Mouse (Mus musculus): ENCODE data around the gene Mapk7. TPM values are rescaled to one million over a fixed set of nuclear protein-coding genes. Genes with fewer than 3 reads are reported as not detected.

Gene Mapk7
- polyA plus RNA-seq, 1 experiment: 16.3 TPM

- no peak for TF ChIP-seq POLR2A (IDR thresholded peaks at IDR 0.05; ENCODE audit: borderline replicate concordance, control insufficient read depth, low read depth, low read length)
- TF ChIP-seq CTCF (IDR thresholded peaks at IDR 0.05; ENCODE audit: control insufficient read depth, insufficient read depth, low read length): no peak
- Histone ChIP-seq H3K4me3 (replicated peaks; ENCODE audit: control insufficient read depth, low read depth, low read length) (no peak overlapping the region), H3K4me1 (ENCODE audit: control insufficient read depth, insufficient read depth, low read length) (no peaks in the 10 kb centered on the region; the same call in 1 of the 2 replicates), H3K27ac (ENCODE audit: control insufficient read depth, insufficient read depth, low read depth, low read length, poor library complexity) (peak overlapping the region; percentile 24; the same call in 1 of the 2 replicates)
- 30% methylated on average over 6 of the region's 6 CpGs for WGBS
Observed at GRCm38 (mm10) chr11:61498736-61499504, 4.7 kb upstream of the Mapk7 start.

- 16% methylated on average over 1 of the region's 1 CpGs for WGBS
- TF ChIP-seq CTCF (IDR thresholded peaks at IDR 0.05; ENCODE audit: control insufficient read depth, insufficient read depth, low read length): no peak
- H3K27ac ChIP-seq (ENCODE audit: control insufficient read depth, insufficient read depth, low read depth, low read length, poor library complexity): no peak overlapping the region
Observed at GRCm38 (mm10) chr11:61497490-61497889, 3.3 kb upstream of the Mapk7 start.

GRCm38 (mm10) chr11:61495528-61495927 is 1.3 kb upstream of the Mapk7 start:
- Histone ChIP-seq H3K4me3 (replicated peaks; ENCODE audit: control insufficient read depth, low read depth, low read length) (no peak overlapping the region), H3K27ac (ENCODE audit: control insufficient read depth, insufficient read depth, low read depth, low read length, poor library complexity) (no peak overlapping the region), H3K4me1 (ENCODE audit: control insufficient read depth, insufficient read depth, low read length) (no peaks in the 10 kb centered on the region; the same call in 1 of the 2 replicates)
- 79% methylated on average over 2 of the region's 2 CpGs for WGBS
- TF ChIP-seq CTCF (IDR thresholded peaks at IDR 0.05; ENCODE audit: control insufficient read depth, insufficient read depth, low read length) (no peak), POLR2A (IDR thresholded peaks at IDR 0.05; ENCODE audit: borderline replicate concordance, control insufficient read depth, low read depth, low read length) (no peak)

More at GRCm38 (mm10) chr11:61497490-61497889, 3.3 kb upstream of the Mapk7 start:
- no peaks in the 10 kb centered on the region; the same call in 1 of the 2 replicates for H3K4me1 ChIP-seq (ENCODE audit: control insufficient read depth, insufficient read depth, low read length)
- H3K4me3 ChIP-seq (replicated peaks; ENCODE audit: control insufficient read depth, low read depth, low read length): no peak overlapping the region

GRCm38 (mm10) chr11:61493525-61494128 is 579 bp downstream of the Mapk7 start:
- WGBS: 5% methylated on average over 50 of the region's 50 CpGs
- H3K4me1 ChIP-seq (ENCODE audit: control insufficient read depth, insufficient read depth, low read length): no peaks in the 10 kb centered on the region; the same call in 1 of the 2 replicates
- peak overlapping the region; percentile 77 for H3K4me3 ChIP-seq (replicated peaks; ENCODE audit: control insufficient read depth, low read depth, low read length)
- TF ChIP-seq POLR2A (IDR thresholded peaks at IDR 0.05; ENCODE audit: borderline replicate concordance, control insufficient read depth, low read depth, low read length): no peak
- no peak for TF ChIP-seq CTCF (IDR thresholded peaks at IDR 0.05; ENCODE audit: control insufficient read depth, insufficient read depth, low read length)
- H3K27ac ChIP-seq (ENCODE audit: control insufficient read depth, insufficient read depth, low read depth, low read length, poor library complexity): peak overlapping the region; percentile 41

GRCm38 (mm10) chr11:61492749-61493401 is 1.3 kb downstream of the Mapk7 start:
- no peaks in the 10 kb centered on the region; the same call in 1 of the 2 replicates for H3K4me1 ChIP-seq (ENCODE audit: control insufficient read depth, insufficient read depth, low read length)
- H3K27ac ChIP-seq (ENCODE audit: control insufficient read depth, insufficient read depth, low read depth, low read length, poor library complexity): no peak overlapping the region
- WGBS: 73% methylated on average over 12 of the region's 12 CpGs
- H3K4me3 ChIP-seq (replicated peaks; ENCODE audit: control insufficient read depth, low read depth, low read length): peak overlapping the region; percentile 77
- TF ChIP-seq CTCF (IDR thresholded peaks at IDR 0.05; ENCODE audit: control insufficient read depth, insufficient read depth, low read length) (no peak), POLR2A (IDR thresholded peaks at IDR 0.05; ENCODE audit: borderline replicate concordance, control insufficient read depth, low read depth, low read length) (no peak)

GRCm38 (mm10) chr11:61490944-61491520 is 3.2 kb downstream of the Mapk7 start:
- H3K27ac ChIP-seq (ENCODE audit: control insufficient read depth, insufficient read depth, low read depth, low read length, poor library complexity): no peak overlapping the region
- whole genome bisulfite sequencing: 90% methylated on average over 22 of the region's 22 CpGs
- TF ChIP-seq POLR2A (IDR thresholded peaks at IDR 0.05; ENCODE audit: borderline replicate concordance, control insufficient read depth, low read depth, low read length) (no peak), CTCF (IDR thresholded peaks at IDR 0.05; ENCODE audit: control insufficient read depth, insufficient read depth, low read length) (no peak)
- H3K4me1 ChIP-seq (ENCODE audit: control insufficient read depth, insufficient read depth, low read length): no peaks in the 10 kb centered on the region
- H3K4me3 ChIP-seq (replicated peaks; ENCODE audit: control insufficient read depth, low read depth, low read length): no peak overlapping the region

- no peak for TF ChIP-seq POLR2A (IDR thresholded peaks at IDR 0.05; ENCODE audit: borderline replicate concordance, control insufficient read depth, low read depth, low read length)
- TF ChIP-seq CTCF (IDR thresholded peaks at IDR 0.05; ENCODE audit: control insufficient read depth, insufficient read depth, low read length): no peak
- no peak overlapping the region for H3K4me3 ChIP-seq (replicated peaks; ENCODE audit: control insufficient read depth, low read depth, low read length)
- 94% methylated on average over 6 of the region's 8 CpGs for WGBS
- no peak overlapping the region for H3K27ac ChIP-seq (ENCODE audit: control insufficient read depth, insufficient read depth, low read depth, low read length, poor library complexity)
- H3K4me1 ChIP-seq (ENCODE audit: control insufficient read depth, insufficient read depth, low read length): no peaks in the 10 kb centered on the region
Observed at GRCm38 (mm10) chr11:61489874-61490273, 4.3 kb downstream of the Mapk7 start.

- Histone ChIP-seq H3K4me3 (replicated peaks; ENCODE audit: control insufficient read depth, low read depth, low read length) (no peak overlapping the region), H3K27ac (ENCODE audit: control insufficient read depth, insufficient read depth, low read depth, low read length, poor library complexity) (no peak overlapping the region), H3K4me1 (ENCODE audit: control insufficient read depth, insufficient read depth, low read length) (no peaks in the 10 kb centered on the region)
- TF ChIP-seq CTCF (IDR thresholded peaks at IDR 0.05; ENCODE audit: control insufficient read depth, insufficient read depth, low read length) (no peak), POLR2A (IDR thresholded peaks at IDR 0.05; ENCODE audit: borderline replicate concordance, control insufficient read depth, low read depth, low read length) (no peak)
- WGBS: 78% methylated on average over 2 of the region's 2 CpGs
Observed at GRCm38 (mm10) chr11:61489085-61489484, 5.1 kb downstream of the Mapk7 start.

All from bone marrow, adult 2 months (tissue).